Mouse (Mus musculus) kidney, postnatal 36 days (tissue): ENCODE results near the gene Espn.
A peak's percentile ranks its signal among the peaks of the same experiment; 100 is the strongest.

Experiments
- DNase-seq, 2 experiments: peaks; one replicate each; pipeline ENCODE4 v3.0.0; 2021 to 2022; ENCODE audit warnings: mixed read lengths in 2 of 2

Gene Espn

DNA sequence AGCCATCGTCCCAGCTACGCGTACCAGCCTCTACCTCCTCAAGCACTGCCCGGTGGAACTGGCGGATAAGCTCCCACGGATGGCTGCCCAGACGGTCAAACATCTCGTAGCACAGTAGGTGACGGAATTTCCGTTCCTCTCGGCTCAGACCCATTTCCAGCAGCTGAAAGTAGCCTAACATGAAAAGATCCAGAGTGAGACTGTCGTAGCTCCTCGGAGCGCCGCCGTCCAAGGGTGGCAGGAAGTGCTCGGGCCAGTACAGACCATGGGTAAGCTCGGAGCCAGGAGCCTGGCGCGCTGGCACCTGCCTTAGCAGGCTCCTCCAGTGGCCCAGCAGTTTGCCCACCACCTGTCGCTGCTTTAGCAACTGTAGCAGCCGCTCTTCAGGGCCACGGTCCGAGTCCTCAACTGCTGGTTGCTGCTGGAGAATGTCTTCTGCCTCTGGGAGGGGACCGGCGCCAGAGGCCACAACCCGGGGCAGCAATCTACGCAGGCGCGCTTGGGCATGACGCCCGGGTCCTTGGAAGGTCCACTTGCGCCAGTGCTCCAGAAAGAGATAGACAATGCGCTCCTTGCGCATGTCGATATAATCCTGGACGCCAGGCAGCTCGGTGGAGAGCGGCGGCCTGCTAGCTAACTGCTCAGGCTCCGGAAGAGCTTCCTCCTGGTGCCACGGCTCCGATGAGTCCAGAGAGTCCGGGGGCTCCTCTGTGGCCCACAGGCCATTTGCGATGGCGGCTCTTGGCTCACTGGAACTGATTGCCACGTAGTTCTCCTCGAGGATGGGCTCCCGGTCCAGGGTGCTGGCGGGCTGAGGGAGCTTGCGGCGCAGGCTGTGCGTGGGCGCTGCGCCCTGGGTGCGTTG, 26.8 kb downstream of the Espn start:
- peak in 1 of 2 experiments; percentile 48 for DNase-seq

DNA sequence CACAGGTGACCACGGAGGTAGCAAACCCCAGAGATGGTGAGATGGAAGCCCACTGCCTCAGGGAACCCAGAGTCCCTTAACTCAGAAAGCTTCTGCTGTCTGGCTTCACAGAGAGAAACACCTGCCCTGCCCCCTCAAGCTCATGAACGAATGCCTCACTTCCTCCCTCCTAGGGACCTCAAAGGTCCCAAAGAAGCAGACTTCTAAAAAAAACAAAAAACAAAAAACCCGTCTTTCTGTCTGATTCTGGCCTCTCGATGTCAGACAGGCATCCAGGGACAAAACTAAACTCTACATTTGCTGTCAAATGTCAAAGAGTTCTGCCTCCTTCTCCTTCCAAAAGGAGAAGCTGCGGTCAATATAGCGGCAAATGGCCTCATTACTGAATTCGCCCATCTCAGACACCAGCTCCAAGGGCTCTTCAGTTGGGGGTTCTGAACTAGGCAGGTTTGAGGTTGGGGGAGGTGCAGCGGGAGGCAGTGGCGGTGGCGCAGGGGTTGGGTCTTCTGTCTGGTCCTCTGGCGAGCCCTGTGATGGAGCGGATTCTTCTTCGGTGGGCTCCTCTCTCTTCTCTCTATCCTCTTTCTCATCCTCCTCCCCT, 27.7 kb downstream of the Espn start:
- no peak for DNase-seq

DNA sequence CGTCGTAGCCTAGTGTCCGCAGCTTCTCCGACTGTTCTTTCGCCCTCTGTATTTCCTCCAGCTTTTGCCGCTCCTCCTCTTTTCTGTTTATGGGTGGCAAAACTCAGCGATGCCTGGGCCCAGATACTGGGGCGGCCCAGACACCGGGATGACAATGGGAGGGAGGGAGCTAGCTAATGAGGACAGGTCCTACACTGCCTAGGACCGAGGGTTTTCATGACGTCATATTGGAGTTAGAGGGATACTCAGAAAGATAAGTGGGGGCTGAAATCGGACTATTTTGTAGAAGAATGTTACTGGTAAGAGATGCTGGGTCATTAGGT, 31.0 kb downstream of the Espn start:
- DNase-seq: no peak

DNA sequence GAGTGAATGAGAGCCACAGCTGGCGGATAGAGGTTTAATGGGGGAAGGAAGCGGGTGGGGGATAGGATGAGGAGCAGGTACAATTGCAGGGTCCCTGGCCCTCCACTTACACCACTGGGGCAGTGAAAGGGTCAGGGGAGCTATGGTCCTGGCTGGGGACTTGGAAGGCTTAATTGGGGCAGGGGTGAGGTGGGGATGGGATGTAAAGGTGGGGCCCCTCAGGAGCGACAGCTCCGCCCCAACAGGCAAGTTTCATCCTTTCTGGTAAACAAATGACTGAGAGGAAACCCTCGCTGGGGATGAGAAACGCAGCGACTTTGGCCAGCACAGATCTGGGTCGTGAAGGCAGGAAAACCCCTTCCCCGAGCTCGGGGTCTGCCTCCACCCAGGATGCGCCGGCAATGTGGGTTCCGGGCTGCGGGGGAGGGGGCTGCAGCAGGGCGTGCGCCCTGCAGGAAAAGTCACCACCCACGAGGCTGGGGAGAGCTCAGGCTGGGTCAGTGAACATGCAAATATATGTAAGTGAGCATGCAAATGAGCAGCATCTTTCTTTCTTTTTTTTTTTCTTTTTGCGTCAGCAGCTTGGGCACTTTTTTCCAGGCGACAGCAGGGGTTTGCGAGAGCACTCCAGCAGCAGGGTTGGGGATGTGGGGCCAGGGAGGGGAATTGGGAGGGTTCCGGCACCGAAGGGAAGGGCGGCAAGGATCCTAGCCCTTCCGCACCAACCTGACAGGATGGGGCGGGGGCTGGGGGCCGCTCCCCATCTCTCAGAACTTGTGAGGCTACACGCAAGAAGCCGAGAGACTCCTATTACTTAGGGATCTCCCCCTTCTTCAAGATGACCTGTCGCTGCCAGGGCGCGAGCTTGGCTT, 31.6 kb downstream of the Espn start:
- no peak for DNase-seq

DNA sequence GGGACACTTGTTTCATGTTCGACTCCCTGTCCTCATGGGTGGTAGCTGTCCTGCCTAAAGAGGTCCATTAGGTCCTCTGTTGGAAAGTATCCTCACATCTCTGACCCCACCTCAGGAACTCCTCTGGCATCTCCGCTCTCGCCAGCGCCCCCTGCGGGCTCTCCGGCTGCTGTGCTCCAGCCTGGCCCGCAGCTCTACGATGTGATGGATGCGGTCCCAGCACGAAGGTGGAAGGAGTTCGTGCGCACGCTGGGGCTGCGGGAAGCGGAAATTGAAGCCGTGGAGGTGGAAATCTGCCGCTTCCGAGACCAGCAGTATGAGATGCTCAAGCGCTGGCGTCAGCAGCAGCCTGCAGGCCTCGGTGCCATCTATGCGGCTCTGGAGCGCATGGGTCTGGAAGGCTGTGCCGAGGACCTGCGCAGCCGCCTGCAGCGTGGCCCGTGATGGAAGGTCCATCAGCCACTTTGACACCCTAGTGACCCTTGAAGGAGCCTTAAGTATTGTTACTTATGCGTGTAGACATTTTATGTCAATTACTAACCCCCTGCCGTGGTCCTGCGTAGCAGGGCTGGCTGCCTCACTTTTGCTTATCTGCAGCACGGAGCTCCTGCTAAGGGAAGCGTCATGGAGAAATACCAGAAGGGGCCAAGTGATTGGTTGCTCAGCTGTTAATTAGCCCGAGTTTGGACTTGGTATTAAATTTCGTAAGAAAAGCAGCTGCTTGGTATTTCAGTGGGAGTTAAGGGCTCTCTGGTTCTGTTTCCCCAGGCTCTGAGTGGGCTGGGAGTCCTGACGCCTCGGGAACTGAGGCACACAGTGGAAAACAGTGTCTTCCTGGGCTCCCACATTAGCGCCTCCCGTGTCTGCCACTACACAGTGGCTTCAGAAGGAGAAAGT, 32.5 kb downstream of the Espn start:
- DNase-seq: peak; percentile 58 to 86

DNA sequence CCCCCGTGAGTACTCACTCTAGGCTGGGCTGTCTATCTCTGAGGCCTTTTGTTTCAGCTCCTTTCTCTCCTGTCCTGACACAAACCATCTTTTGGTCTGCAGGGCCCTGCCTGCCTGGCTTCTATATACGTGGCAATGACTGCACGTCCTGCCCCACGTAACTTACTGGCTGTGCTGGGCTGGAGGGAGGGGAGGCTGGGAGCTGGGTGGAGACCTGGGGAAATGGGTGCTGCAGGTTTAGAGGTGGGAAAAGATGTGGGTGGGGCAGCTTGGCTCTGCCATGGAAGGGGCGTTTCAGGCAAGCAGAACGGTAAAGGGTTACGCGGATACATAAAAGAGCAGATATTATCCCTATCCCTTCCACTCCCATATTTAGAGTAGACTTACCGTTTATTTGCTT, 34.6 kb downstream of the Espn start:
- no peak for DNase-seq

DNA sequence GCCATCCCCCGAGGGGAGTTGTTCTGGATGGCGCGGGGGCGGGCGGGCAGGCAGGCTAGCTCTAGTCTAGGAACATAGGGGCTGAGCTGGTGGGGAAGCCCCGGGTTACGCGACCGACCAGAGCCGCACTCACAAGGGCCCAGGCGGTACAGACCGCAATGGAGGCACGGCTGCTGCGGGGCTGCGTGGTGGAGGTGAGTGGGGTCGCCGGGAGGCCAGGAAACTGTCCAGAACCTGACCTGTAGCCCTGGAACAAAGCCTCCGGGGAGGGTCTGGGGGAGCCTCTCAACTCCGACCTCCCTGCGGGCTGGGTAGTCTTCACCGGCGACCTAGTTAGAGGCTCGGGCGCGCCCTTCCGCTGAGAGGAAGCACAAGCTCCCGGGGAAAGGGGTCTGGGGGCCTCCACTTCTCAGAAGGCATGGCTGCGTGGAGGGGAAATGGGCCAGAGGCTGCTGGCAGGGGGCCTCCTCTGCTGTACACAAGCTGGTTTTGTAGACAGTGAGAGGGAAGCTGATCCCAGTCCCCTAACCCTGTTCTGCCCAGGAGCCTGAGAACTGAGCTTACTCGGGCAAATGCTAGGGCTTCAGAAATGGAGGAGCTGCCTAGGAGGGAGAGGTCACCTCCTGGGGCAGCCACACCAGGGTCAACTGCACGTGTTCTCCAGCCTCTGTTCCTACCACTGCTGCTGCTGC, 36.1 kb downstream of the Espn start, which contains the start of gene Tnfrsf25:
Tnfrsf25 (plus strand) TSS at position 14 of the 692 bp plus-strand sequence.
- no peak for DNase-seq

DNA sequence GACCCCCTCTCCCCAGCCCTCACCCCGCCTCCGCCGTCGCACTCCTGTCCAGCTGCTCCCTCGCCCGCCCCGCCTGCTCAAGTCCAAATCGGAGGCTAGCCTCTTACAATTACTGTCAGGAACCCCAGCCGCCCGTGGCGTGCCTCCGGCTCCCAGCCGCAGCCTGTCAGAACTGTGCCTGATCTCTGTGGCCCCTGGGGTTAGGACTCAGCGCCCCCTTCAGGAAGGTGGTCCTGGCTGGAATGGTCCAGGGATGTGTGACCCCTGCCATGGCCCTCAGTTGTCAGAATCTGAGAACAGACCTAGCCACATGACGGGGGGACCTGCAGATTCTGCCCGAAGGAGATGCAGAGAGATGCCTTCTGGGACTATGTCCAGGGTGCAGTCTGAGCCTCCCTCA, 38.1 kb downstream of the Espn start:
- no peak for DNase-seq

DNA sequence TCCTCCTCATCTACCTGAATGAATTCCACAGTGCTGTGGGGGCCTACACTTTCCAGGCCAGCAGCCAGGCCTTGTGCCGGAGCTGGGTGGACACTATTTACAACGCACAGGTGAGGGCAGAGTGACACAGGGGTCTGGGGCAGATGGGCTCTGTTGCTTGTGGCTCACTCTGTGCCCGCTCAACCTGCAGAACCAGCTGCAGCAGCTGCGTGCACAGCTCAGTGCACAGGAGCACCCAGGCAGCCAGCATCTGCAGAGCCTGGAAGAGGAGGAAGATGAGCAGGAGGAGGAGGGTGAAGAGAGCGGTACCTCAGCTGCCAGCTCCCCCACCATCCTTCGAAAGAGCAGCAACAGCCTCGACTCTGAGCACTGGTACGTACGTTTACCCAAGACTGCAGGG, 39.8 kb downstream of the Espn start:
- no peak for DNase-seq

DNA sequence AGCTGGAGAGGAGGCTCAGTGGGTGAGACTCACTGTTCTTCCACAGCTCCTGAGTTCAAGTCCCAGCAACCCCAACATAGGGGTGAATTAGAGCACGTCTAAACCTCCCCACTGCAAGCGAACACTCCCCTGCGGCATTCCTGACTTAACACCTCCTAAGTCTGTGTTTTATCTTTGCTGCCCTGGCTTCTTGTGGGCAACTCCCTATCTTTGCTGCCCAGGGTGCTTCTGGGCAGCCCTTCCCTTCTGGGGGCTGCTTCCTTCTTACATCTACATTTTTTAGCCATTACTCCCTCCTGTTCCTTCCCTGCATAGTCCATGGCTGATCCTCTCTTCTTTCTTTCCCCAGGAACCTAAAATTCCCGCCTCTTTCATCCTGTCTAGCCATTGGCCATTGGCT, 41.5 kb downstream of the Espn start:
- DNase-seq: no peak

DNA sequence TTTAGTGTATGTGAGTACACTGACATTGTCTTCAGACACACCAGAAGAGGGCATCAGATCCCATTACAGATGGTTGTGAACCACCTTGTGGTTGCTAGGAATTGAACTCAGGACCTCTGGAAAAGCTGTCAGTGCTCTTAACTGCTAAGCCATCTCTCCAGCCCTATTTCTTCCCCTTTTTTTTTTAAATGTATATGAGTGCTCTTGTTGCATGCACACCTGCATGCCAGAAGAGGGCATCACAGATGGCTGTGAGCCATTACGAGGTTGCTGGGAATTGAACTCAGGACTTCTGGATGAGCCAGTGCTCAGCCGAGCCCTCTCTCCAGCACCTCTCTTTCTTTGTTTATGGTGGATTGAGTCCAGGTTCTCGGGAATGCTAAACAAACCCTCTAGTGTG, 42.7 kb downstream of the Espn start:
- DNase-seq: no peak

DNA sequence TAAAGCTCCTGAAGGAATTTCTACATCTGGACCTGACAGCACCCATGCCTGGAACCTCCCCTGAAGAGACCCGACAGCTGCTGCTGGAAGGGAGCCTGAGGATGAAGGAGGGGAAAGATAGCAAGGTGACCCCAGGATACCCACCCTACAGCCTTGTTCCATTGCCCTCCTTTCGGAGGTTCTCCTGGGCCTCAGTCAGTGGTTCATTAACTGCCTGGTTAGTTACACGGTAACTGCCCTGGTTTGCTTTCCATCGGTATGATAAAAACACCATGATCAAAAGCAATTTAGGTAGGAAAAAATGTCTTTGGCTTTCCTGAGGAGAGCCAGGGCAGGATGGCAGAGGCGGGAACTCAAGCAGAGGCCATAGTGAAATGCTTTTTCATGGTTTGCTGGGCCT, 43.5 kb downstream of the Espn start:
- DNase-seq: peak; percentile 51 to 56

DNA sequence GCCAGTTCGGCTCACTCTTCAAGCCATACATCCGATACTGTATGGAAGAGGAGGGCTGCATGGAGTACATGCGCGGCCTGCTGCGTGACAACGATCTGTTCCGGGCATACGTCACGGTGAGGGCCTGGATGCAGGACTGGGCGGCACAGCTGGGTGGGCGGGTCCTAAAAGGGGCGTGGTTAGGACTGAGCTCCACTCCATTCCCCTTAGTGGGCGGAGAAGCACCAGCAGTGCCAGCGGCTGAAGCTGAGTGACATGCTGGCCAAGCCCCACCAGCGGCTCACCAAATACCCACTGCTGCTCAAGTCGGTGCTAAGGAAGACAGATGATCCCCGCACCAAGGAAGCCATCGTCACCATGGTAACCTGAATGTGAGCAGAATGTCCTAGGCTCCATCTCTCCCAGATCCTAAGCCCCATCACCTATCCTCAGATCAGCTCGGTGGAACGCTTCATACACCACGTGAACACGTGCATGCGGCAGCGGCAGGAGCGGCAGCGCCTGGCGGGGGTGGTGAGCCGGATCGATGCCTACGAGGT, 44.1 kb downstream of the Espn start:
- peak; percentile 92 to 93 for DNase-seq

DNA sequence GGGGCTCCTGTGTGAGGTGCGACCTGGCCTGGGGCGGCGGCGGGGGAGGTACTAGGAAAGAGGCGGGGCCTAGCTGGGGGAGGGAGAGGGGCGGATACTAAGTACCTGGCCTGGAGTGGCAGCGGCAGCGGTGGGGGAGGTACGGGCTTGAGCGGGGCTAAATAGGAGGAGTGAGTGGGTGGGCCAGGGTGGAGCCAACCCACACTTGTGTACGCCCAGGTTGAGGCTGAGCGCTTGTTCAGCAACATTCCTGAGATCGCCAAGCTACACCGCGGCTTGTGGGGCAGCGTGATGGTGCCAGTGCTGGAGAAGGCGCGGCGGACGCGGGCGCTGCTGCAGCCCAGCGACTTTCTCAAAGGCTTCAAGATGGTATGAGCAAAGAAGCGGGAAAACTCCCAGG, 44.7 kb downstream of the Espn start:
- peak; percentile 94 to 95 for DNase-seq

DNA sequence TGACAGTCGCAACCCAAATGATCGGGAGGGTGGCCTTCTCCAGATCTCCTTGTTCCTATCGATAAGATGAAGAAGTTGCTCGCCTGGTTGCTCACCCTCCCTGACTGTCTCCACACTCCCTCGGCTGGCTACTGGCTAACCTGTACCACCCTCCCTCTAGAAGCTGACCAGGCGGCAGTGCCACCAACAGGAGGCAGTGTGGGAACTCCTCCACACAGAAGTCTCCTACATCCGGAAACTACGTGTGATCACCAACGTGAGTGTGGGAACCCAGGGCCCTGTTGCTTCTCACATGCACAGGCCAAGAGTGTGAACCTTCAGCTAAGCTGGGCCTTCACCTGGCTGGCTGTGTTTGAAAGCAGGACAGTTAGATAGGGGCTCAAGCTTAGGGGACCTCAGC, 45.4 kb downstream of the Espn start:
- peak in 1 of 2 experiments; percentile 43 for DNase-seq

DNA sequence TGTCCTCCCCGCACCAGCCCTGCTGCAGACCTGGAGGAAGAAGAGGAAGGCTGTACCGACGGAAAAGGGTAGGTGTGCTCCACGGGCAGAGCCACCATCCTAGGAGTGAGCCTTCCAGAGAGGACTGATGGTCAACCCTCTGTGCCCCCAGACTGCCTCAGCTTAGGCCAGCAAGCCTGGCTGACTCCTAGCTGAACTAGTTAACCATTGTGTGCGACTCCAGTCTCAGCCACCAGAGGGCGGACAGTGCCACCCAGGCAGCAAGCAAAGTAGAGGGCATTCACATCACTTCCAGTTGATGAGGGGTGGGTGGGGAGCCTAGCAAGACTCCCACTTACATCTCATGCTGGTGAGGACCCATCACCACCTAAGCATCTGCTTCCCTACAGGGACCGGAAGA, 49.1 kb downstream of the Espn start:
- peak; percentile 83 to 93 for DNase-seq

DNA sequence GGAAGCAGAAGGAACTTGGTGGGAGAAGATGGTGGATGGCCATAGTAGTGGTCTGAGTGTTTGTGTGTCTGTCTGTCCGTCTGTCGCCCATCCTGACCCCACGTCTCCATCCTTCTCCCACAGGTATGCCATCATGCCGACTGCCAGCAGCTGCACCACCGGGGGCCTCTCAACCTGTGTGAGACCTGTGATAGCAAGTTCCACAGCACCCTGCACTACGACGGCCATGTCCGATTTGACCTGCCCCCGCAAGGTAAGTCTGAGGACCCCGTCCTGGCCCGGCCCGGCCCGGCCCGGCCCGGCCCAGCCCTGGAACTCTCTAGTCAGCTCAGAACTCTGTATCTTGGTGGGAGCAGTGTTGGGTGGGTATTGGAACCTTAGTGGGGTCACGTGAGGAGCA, 50.2 kb downstream of the Espn start:
- DNase-seq: no peak

DNA sequence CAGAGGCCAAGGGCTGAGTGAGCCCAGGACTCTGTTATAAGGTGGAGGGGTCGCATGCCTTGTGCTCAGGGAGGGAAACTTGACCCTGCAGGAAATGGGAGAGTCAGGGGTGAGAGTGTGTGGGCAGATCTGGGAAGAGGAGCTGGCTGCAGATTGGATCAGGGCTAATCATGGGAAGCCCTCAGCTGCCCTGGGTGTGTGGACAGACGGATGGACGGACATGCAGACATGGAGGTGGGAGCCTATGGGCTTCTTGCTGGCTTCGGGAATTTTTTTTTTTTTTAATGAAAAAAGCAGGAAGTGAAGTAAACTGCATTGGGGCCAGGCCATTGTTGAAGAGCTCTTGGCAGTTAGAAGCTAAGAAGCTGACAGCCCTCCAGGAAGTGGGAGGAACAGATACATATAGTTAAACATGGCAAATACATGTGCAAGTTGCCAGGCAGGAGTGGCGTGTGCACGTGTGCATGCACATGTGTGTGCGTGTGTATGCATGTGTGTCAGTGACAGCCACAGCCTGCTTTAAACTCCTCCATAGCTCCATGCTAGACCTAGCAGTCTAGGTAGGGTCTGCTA, 51.0 kb downstream of the Espn start:
- no peak for DNase-seq

DNA sequence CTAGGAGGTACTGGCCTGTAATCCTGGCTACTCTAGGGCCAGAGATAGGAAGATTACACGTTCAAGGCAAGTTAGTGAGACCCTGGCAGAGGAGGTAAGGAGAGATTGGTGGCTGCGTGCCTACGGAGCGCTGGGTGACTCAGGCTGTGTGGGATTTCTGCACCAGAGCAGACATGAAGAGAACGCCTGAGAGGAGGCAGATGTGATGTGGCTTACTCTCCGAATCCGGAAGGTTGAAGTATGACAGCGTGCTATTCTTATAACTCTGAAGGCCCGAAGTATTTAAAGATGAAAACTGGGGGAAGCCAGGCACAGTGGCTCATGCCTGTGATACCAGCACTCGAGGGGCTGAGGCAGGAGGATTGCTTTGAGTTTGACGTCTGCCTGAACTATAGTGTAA, 51.6 kb downstream of the Espn start:
- DNase-seq: no peak

DNA sequence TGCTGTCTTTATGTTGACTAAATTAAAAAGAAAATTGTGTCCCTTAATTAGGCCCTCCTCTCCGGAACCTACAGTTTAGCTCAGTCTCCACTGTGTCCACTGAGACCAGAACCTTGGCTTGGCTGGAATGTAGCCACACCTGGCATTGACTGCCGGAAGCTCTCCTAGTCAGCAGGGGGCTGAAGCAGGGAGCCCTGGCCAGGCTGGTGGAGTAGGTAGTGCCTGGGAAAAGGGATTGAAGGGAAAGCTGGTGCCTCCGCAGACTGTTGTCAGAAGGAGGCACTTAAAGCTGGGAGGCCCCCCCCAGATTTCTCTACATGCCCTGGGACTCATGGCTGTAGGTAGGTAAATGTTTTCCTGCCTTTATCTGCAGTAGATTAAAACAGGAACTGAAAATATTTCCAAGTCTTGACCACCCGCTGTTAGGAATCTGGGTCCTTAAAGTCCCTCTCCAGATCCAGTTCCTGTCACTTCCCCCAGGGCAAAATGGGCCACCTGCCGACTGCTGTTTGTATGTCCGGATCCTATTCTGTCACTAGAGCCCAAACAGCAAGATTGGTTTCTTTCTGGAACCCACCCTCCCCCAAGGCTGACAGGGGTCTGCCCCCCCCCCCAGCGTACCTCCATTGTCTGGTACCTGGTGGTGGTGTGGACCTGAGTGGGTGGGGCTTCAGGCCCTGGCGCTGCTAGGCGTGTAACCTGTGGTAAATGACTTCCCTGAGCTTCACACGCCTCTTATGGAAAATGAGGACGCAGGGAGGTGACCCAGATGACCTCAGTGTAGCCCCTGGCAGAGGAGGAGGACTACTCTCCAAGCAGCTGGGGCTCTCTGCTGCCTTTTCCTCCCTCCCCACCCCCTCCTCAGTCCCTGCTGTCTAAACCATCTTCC, 54.0 kb downstream of the Espn start:
- peak; percentile 45 to 63 for DNase-seq
